In genomic region chr12:81860308-81861181, GRCm38 (mm10) we compare ENCODE assay signal across 8 mouse cellular contexts. TPM values are rescaled to one million over a fixed set of nuclear protein-coding genes. Genes with fewer than 3 reads are reported as not detected.
DNase-seq lines count a peak whose midpoint lies in the region; ATAC-seq and TF ChIP-seq lines count a peak whose summit lies in the region.

No protein-coding gene starts in this region.

- H3K4me2 ChIP-seq in hindbrain, embryonic 11.5 days (replicated peaks; ENCODE audit: low read depth, low read length), result peak overlapping the region; percentile 69

- TF ChIP-seq CTCF in cerebellum, adult 2 months (IDR thresholded peaks at IDR 0.05; ENCODE audit: borderline replicate concordance, insufficient read depth, low read depth, low read length), result no peak

- H3K27me3 ChIP-seq in cerebellum, adult 2 months (ENCODE audit: control insufficient read depth, insufficient read depth, low read length), result no peaks in the 10 kb centered on the region
- H3K27me3 ChIP-seq in hindbrain, embryonic 11.5 days (ENCODE audit: control insufficient read depth, insufficient read depth, low read length), result no peaks in the 10 kb centered on the region; the same call in 1 of the 2 replicates

- DNase-seq in MN1 (ENCODE audit: low spot score), result peak; percentile 70
- peak; percentile 71 to 77 for DNase-seq in cerebellum, adult 2 months
- peak; percentile 76 for DNase-seq in hindbrain, embryonic 11.5 days (ENCODE audit: low spot score)
- peak; percentile 76 to 77 for DNase-seq in layer of hippocampus, postnatal 36 days
- DNase-seq in right cerebral cortex, adult 18-20 months, result peak; percentile 74
- peak; percentile 63 for DNase-seq in urinary bladder, adult 2 months (ENCODE audit: low spot score)

- no peak for TF ChIP-seq POLR2A in cerebellum, adult 2 months (IDR thresholded peaks at IDR 0.05; ENCODE audit: borderline replicate concordance, insufficient read depth, low read length)

- peak overlapping the region; percentile 84 for H3K27ac ChIP-seq in cerebellum, adult 2 months (ENCODE audit: insufficient read depth, low read length)
- H3K27ac ChIP-seq in hindbrain, embryonic 11.5 days (ENCODE audit: low read depth, low read length), result peak overlapping the region; percentile 93
- no peak overlapping the region for H3K27ac ChIP-seq in macrophage

- H3K36me3 ChIP-seq in hindbrain, embryonic 11.5 days (ENCODE audit: control insufficient read depth, insufficient read depth, low read length), result no peaks in the 10 kb centered on the region
- no peaks in the 10 kb centered on the region for H3K36me3 ChIP-seq in macrophage (ENCODE audit: inconsistent target)

- peak overlapping the region; percentile 79 for H3K4me3 ChIP-seq in cerebellum, adult 2 months (replicated peaks; ENCODE audit: insufficient read depth, low read depth, low read length)
- H3K4me3 ChIP-seq in hindbrain, embryonic 11.5 days (ENCODE audit: low read depth, low read length), result peak overlapping the region; percentile 96
- H3K4me3 ChIP-seq in macrophage (ENCODE audit: inconsistent target), result peak overlapping the region; percentile 40

- WGBS in cerebellum, adult 2 months, result under 1% methylated on average over 93 of the region's 107 CpGs
- under 1% methylated on average over 105 of the region's 107 CpGs for WGBS in hindbrain, embryonic 11.5 days
- under 1% methylated on average over 84 of the region's 107 CpGs for WGBS in macrophage (ENCODE audit: missing documents)

- H3K9ac ChIP-seq in hindbrain, embryonic 11.5 days (ENCODE audit: low read depth, low read length), result peak overlapping the region; percentile 94

- peak; percentile 47 for ATAC-seq in frontal cortex, adult (ENCODE audit: low TSS enrichment)
- ATAC-seq in hindbrain, embryonic 11.5 days (ENCODE audit: low FRiP score), result peak; percentile 82

- peaks cover 18% of the 10 kb centered on the region for H3K4me1 ChIP-seq in cerebellum, adult 2 months (ENCODE audit: control insufficient read depth, insufficient read depth, low read length)
- peaks cover 9% of the 10 kb centered on the region for H3K4me1 ChIP-seq in hindbrain, embryonic 11.5 days (replicated peaks; ENCODE audit: control insufficient read depth, insufficient read depth, low read length)

- H3K9me3 ChIP-seq in hindbrain, embryonic 11.5 days (ENCODE audit: control insufficient read depth, low read length), result no peaks in the 10 kb centered on the region

- peaks cover 47% of the 10 kb centered on the region for H3K79me2 ChIP-seq in macrophage (ENCODE audit: inconsistent target)

RNA-seq across cellular contexts. Expression of gene Pcnx, which starts 0.7 kb away (rescaled TPM):
- 45.3 and 48.2 TPM in 2 replicates for polyA plus RNA-seq in cerebellum, adult 2 months (2012; rRNA removed)
- 11.3 and 13.0 TPM in 2 replicates for polyA plus RNA-seq in hindbrain, embryonic 11.5 days (2014; fragmentation: Nextera tagmentation; extraction: Ambion mirVana)
- 100 to 1,000 TPM; 103 to 113 TPM for total RNA-seq in layer of hippocampus, postnatal 36 days (2021)
- 100 to 1,000 TPM in 8 of 26 experiments, 10 to 100 TPM in 18; 43.6 to 349 (median 80.0) TPM for total RNA-seq in macrophage (2018; cell fraction: chromatin; rRNA removed)
- 10 to 100 TPM; 14.0 to 49.9 (median 27.3) TPM for total RNA-seq in macrophage (2018; cell fraction: cytosol; rRNA removed)
- total RNA-seq in macrophage (2018; cell fraction: nucleus; rRNA removed), result 100 to 1,000 TPM in 2 of 26 experiments, 10 to 100 TPM in 24; 42.6 to 143 (median 55.0) TPM
- polyA plus RNA-seq in macrophage (2018), result 21.3 to 27.7 TPM (median 22.5 TPM) in 3 replicates
- 23.3 and 35.3 TPM in 2 replicates for polyA plus RNA-seq in urinary bladder, adult 2 months (2012; rRNA removed)

Comparison
In these comparisons a context has a peak if more than half of its experiments do, and no peak if none do; other contexts are left out.
1. H3K4me3 ChIP-seq: peak in every context shown above with its lines; median percentile 96 in hindbrain, embryonic 11.5 days; 79 in cerebellum, adult 2 months; 40 in macrophage.